Mouse (Mus musculus) c-Kit-positive CD71-positive TER-119-negative erythroid progenitor cells, embryonic 14.5 days (primary cell): ENCODE data around the gene Pole4.

Experiments
- DNase-seq: peaks from one replicate; pipeline ENCODE4 v3.0.0-alpha.2; 2013; ENCODE audit warnings: low read depth

Gene Pole4

DNA sequence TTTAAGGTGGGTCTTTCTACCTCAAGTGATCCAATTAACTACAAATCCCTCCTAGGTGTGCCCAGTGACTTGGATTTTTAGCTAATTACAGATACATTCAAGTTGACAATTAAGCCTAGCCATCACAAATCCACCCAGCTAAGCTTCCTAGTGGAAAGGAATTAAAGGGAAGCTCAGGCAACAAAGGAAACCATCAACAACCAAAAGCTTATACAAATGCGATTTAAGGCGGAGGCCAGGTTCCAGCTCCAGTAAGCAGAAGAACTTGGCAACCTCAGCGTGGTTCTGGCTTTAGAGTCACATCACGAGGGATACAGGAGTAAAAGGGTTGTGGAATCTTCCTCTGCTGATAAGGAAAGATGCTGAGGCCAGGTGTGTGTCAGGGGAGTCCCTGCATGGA, 92.0 kb downstream of the Pole4 start:
- DNase-seq: no peak

DNA sequence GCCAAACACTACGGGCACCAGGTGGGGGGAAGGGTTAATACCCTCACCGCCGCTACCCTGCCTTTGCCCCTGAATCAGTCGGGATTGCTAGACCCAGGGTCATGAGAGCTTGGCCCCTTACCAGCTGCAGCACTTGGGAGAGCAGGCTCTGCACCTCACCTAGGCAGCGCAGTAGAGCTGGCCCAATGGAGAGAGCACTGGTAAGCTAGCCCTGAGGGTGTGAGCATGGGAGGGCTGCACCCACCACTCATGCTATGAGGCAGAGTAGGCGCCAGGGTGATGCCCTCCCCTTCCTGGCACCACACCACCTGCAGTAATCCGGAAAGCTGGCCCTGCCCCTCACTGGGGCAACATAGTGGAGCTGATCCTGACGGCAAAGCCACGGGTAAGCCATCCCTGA, 94.1 kb downstream of the Pole4 start:
- DNase-seq: no peak

DNA sequence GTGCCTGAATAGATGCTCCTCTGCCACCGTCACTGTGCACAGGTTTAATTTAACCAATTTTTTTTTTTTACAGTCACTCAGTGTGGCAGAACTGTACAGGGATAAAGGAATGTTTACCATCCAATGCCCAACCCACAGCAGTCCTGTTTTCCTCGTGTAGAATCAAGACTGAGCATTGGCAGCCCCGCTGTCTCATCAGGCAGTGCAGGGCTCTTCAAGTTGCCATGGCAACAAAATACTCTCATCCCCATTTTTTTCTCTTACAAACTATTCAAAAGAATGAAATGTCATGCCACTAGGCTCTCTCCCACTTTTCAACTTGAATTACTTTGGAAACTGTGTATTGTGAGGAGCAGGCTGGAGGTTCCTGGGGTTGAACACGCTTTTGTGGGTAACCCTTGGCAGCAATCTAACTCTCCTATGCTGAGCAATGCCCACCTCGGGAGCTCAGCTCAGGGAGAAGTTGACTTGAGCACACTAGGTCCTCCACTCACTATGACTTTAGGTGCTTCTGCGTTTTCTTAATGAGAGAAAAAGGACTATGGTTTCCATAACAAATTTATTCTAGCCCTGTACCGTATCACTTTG, 95.7 kb downstream of the Pole4 start:
- DNase-seq: no peak

DNA sequence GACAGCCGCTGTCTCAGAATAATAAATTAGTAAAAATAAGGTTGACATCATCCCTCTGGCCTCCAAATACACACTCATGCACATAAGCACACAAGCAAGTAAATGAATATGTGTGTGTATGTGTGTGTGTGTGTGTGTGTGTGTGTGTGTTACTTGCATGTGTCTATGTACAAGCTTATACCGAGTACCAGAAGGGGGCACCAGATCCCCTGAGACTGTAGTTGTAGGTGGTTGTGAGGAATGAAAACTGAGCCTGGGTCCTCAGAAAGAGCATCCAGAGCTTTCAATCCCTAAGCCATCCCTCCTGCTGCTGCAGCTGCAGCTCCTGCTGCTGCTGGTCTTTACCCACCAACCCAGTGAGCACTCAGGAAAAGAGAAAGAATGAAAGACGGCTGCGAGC, 96.4 kb downstream of the Pole4 start:
- no peak for DNase-seq

DNA sequence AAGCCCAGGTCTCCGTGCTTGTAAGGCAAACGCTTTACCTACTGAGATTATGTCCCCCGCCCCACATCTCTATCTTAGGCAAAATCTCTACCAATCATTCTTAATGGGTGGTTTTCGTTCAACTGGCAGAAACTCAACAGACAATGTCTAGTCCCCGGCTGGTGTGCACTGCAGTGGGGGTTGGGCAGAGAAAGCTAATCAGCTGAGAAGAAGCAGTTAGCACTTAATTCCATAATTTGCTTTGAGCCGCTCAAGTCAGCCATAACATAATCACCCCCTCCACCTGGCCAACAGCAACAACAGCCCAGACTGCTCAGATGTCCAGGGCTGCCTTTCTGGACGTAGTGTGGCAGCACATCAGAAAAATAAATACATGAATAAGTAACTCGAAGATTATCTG, 100.4 kb downstream of the Pole4 start:
- DNase-seq: no peak

DNA sequence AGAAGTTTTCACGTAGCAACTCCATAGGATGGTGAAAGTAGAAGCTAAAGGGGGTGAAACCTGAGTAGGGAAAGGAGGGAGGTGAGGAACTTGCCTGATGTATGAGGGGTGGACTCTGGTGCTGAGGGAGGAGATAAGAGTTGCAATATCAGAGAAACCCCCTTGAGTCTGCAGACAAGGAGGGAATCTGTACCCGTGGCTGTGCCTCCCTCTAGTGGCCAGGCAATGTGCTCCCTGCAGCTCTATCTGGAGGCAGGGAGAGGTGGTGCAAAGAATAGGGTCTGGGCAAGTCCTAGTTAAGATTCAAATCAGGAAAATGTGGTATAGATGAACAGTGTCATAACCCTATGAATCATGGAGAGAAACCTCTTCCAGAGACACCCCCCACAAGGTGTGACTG, 101.5 kb downstream of the Pole4 start:
- peak; percentile 37 for DNase-seq

DNA sequence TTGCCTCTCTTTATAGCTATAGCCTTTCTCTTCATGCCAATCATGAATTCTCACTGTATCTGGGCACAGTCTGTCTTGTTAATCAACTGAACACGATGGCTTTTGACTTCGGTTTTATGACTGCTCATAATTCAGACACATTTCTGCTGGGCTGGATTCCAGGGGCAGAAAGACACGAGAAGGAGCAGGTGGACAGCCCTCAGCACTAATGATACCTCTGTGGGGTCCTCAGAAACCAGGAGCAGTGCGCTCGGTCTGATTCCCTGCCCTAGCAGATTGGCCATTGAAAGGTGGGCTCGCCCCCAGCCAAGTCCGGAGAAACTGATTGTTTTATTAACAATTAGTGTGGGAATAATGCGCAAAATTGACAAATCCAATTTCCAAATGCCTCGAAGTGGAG, 101.9 kb downstream of the Pole4 start:
- DNase-seq: no peak

DNA sequence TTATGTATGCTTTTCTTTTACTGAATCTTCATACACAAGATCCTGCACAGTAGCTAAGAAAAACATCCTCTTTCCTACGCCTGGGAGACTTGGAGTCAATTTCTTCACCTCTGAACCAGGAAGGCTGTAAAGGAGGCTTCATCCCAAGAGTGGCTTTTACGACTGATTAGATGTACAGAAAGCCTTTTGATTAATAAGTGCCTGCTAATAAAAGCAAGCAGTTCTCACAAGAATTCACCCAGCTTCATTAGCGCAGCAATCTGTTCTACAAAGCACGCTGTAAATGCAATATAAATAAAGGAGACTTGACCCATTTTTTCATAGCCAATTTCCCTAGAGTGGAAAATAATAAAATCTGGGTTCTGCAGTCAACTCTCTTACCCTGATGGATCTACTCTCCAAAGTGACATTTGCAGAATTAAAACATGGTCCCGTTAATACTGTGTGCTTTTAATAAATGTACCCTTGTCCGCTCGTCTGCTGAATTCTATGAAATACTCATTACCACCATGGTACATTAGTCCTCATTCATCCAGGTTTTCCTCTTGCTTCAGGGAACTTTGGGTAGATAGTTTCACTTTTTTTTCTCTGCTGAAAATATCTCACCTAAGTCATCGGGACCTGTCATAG, 109.6 kb downstream of the Pole4 start:
- DNase-seq: no peak

DNA sequence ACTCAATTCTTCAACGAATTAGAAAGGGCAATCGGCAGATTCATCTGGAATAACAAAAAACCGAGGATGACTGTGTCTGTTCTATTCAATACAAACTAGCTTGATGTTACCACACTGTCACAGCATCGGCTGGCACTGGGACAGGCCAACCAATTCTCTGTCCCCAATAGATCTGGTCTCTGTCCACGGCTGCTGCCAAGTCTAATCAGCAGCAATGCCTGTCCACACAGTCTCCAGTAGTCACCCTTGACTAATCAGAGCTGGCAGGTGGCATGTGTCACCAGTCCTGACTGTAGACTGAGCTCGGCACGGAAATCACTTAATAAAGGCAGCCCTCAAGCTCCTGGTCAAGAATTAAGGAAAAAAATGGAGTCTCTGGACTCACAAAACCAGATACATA, 115.8 kb downstream of the Pole4 start:
- DNase-seq: no peak

DNA sequence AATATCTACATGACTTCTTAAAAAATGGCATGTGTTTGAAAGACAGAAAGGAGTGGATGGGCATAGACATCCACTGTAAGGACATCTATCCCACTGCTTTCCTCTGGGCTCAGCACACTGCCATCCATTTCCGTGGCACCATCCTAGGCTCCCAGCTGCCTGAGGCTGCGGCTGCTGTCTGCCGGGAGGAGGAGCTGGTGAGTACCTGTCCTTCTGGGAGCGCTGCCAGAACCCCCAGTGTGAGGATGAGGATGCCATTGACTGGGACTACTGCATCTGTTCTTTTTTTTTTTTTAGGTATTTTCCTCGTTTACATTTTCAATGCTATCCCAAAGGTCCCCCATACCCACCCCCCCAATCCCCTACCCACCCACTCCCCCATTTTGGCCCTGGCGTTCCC, 119.8 kb downstream of the Pole4 start:
- DNase-seq: no peak

DNA sequence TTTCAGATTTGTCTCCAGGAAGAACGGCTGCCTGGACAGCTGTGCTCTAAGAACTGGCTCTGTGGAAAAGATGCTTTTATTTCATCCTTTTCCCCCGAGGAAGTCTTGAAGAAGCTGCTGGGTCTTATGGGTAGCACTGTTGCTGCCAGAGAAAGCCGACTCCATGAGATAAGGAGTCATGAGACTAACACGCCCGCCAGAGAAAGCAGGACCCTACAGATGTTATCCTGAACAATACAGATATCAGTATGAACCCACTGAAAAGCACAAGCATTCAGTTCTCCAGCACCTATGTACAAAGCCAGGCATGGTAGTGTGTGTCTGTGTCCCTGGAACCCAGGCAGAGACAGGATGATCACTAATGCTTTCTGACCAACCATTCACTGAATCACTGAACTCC, 129.7 kb downstream of the Pole4 start:
- DNase-seq: peak; percentile 60
